Mouse (Mus musculus): ENCODE data around the gene Ciapin1. TPM values are rescaled to one million over a fixed set of nuclear protein-coding genes. Genes with fewer than 3 reads are reported as not detected.

Gene Ciapin1
- total RNA-seq, 1 experiment = 134 TPM

DNA sequence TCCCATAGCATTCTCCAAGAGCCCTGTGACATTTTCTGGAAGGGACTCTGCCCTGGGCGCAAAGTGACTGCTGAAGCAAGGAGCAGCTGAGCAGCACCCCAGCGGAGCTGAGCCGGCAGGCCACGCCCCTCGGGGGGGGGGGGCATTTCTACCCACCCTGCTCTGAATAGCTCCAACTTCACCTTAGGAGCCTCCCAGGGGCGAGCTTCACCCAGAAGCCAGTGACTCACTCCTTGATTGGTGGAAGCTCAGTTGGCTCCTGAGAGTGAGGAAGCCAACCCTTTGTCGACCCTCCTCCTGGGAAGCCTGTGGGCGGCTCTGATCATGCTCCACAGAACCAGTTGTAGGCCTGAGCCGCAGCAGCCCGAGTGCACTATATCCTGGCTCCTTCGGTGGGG lies 56.3 kb downstream of the Ciapin1 start:
- H3K36me3 ChIP-seq (ENCODE audit: control insufficient read depth, insufficient read depth, low read length, poor library complexity, severe bottlenecking) = no peaks in the 10 kb centered on the region
- no peaks in the 10 kb centered on the region for H3K9me3 ChIP-seq (ENCODE audit: control insufficient read depth, insufficient read depth, low read depth, low read length)
- peak; percentile 42 for DNase-seq (ENCODE audit: low read depth, low spot score)
- H3K27ac ChIP-seq (ENCODE audit: insufficient read depth, low read depth, low read length, poor library complexity, severe bottlenecking) = no peak overlapping the region
- H3K9ac ChIP-seq (ENCODE audit: insufficient read depth, low read depth, low read length, poor library complexity, severe bottlenecking) = no peak overlapping the region
- no peak overlapping the region for H3K4me3 ChIP-seq (ENCODE audit: insufficient read depth in 1 of 2, low read depth in 1 of 2, low read length in 2 of 2, poor library complexity in 1 of 2, severe bottlenecking in 1 of 2)
- in situ Hi-C loops (cut with MboI; ENCODE audit: low sequenced_read_pairs in 2 of 2, unreplicated experiment in 2 of 2) = no loop called here
- H3K4me1 ChIP-seq (ENCODE audit: control insufficient read depth in 2 of 2, insufficient read depth in 2 of 2, low read length in 2 of 2, poor library complexity in 1 of 2) = peaks cover 2 to 18% of the 10 kb centered on the region in 2 experiments; a peak in 3 of 4 replicates
- no peak for TF ChIP-seq MAFK (IDR thresholded peaks at IDR 0.05; ENCODE audit: insufficient read depth, low read depth, low read length)
- TF ChIP-seq HCFC1 (IDR thresholded peaks at IDR 0.05; ENCODE audit: borderline replicate concordance, insufficient read depth, low read length) = no peak
- TF ChIP-seq ZC3H11A (IDR thresholded peaks at IDR 0.05; ENCODE audit: borderline replicate concordance, low read depth, low read length) = no peak
- TF ChIP-seq ZNF384 (IDR thresholded peaks at IDR 0.05; ENCODE audit: low read depth, low read length) = no peak
- no peak for TF ChIP-seq CHD2 (IDR thresholded peaks at IDR 0.05; ENCODE audit: low read depth, low read length)

DNA sequence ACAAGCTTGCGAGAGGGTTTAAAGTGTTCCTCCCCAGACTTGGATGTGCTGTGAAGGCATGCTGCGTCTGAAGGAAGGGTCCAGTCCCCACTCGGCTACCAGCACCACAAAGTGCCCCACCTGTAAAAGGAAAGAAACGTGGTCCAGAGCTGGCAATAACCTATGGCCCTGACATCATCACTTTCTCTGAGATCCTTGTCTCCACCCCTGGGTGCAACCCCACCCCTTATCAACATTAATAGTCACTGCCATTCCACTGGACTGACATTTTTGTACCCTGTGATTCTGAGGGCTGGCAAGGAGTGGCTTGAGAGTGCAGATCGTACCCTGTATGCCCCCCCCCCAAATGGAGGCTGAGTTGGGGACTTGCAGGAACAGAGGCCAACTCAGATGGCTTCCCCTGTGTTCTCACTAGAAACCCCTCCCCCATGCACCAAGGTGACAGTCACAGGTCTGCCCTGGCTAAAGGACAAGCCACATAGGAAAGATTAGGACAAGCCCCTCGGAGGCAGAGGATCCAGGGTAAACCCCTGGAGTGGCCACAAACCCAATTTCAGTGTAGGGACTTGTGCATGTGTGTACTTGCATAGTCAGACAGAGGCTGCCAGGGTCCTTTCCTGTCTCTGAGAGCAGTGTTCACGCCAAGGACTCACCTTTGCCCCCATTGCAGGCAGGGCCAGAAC lies 56.9 kb downstream of the Ciapin1 start:
- no peak overlapping the region; a peak in 1 of 4 replicates for H3K4me3 ChIP-seq (ENCODE audit: insufficient read depth in 1 of 2, low read depth in 1 of 2, low read length in 2 of 2, poor library complexity in 1 of 2, severe bottlenecking in 1 of 2)
- no peaks in the 10 kb centered on the region for H3K9me3 ChIP-seq (ENCODE audit: control insufficient read depth, insufficient read depth, low read depth, low read length)
- in situ Hi-C loops (cut with MboI; ENCODE audit: low sequenced_read_pairs in 2 of 2, unreplicated experiment in 2 of 2) = no loop called here
- H3K9ac ChIP-seq (ENCODE audit: insufficient read depth, low read depth, low read length, poor library complexity, severe bottlenecking) = no peak overlapping the region
- TF ChIP-seq MAFK (IDR thresholded peaks at IDR 0.05; ENCODE audit: insufficient read depth, low read depth, low read length) (no peak), HCFC1 (IDR thresholded peaks at IDR 0.05; ENCODE audit: borderline replicate concordance, insufficient read depth, low read length) (no peak), ZNF384 (IDR thresholded peaks at IDR 0.05; ENCODE audit: low read depth, low read length) (no peak), CHD2 (IDR thresholded peaks at IDR 0.05; ENCODE audit: low read depth, low read length) (no peak)
- no peak overlapping the region for H3K27ac ChIP-seq (ENCODE audit: insufficient read depth, low read depth, low read length, poor library complexity, severe bottlenecking)
- no peaks in the 10 kb centered on the region for H3K36me3 ChIP-seq (ENCODE audit: control insufficient read depth, insufficient read depth, low read length, poor library complexity, severe bottlenecking)
- peaks cover 2 to 18% of the 10 kb centered on the region in 2 experiments; a peak in 3 of 4 replicates for H3K4me1 ChIP-seq (ENCODE audit: control insufficient read depth in 2 of 2, insufficient read depth in 2 of 2, low read length in 2 of 2, poor library complexity in 1 of 2)
- DNase-seq (ENCODE audit: low read depth, low spot score) = no peak

DNA sequence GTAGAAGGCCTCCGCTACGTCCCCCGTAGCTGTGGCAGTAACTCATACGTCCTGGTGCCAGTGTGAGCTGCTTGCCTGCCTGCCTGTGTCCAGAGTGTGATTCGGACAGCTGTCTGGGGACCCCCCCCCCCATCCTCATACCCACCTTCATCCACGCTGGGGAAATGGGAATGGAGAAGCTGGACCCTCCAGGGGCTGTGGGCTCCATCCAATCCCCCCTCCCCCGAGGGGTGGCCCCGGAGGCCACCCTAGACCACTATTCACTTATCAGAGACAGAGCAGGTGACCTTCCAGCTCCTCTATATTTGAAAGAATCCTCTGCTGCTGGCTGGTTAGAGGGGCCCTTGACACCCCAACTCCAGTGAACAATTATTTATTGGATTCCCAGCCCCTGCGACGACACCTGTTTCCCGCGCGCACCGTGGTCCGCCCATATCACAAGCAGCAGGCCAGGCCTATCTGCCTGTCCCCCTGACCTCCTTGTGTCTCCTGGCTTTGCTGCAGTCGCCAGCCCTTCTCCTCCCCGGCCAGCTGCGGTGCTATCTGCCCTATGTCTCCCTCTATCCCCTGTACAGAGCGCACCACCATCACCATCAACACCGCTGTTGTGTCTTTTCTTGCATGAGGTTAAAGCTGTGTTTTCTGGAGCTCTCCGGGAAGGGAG lies 57.5 kb downstream of the Ciapin1 start:
- no peak overlapping the region; a peak in 1 of 4 replicates for H3K4me3 ChIP-seq (ENCODE audit: insufficient read depth in 1 of 2, low read depth in 1 of 2, low read length in 2 of 2, poor library complexity in 1 of 2, severe bottlenecking in 1 of 2)
- H3K36me3 ChIP-seq (ENCODE audit: control insufficient read depth, insufficient read depth, low read length, poor library complexity, severe bottlenecking) = no peaks in the 10 kb centered on the region
- peaks cover 2 to 17% of the 10 kb centered on the region in 2 experiments; a peak in 3 of 4 replicates for H3K4me1 ChIP-seq (ENCODE audit: control insufficient read depth in 2 of 2, insufficient read depth in 2 of 2, low read length in 2 of 2, poor library complexity in 1 of 2)
- TF ChIP-seq ZC3H11A (IDR thresholded peaks at IDR 0.05; ENCODE audit: borderline replicate concordance, low read depth, low read length) = no peak
- no peak for TF ChIP-seq MAFK (IDR thresholded peaks at IDR 0.05; ENCODE audit: insufficient read depth, low read depth, low read length)
- TF ChIP-seq HCFC1 (IDR thresholded peaks at IDR 0.05; ENCODE audit: borderline replicate concordance, insufficient read depth, low read length) = no peak
- no peak for TF ChIP-seq CHD2 (IDR thresholded peaks at IDR 0.05; ENCODE audit: low read depth, low read length)
- TF ChIP-seq ZNF384 (IDR thresholded peaks at IDR 0.05; ENCODE audit: low read depth, low read length) = no peak
- in situ Hi-C loops (cut with MboI; ENCODE audit: low sequenced_read_pairs in 2 of 2, unreplicated experiment in 2 of 2) = no loop called here
- DNase-seq (ENCODE audit: low read depth, low spot score) = no peak
- no peaks in the 10 kb centered on the region for H3K9me3 ChIP-seq (ENCODE audit: control insufficient read depth, insufficient read depth, low read depth, low read length)
- no peak overlapping the region for H3K9ac ChIP-seq (ENCODE audit: insufficient read depth, low read depth, low read length, poor library complexity, severe bottlenecking)
- no peak overlapping the region for H3K27ac ChIP-seq (ENCODE audit: insufficient read depth, low read depth, low read length, poor library complexity, severe bottlenecking)

DNA sequence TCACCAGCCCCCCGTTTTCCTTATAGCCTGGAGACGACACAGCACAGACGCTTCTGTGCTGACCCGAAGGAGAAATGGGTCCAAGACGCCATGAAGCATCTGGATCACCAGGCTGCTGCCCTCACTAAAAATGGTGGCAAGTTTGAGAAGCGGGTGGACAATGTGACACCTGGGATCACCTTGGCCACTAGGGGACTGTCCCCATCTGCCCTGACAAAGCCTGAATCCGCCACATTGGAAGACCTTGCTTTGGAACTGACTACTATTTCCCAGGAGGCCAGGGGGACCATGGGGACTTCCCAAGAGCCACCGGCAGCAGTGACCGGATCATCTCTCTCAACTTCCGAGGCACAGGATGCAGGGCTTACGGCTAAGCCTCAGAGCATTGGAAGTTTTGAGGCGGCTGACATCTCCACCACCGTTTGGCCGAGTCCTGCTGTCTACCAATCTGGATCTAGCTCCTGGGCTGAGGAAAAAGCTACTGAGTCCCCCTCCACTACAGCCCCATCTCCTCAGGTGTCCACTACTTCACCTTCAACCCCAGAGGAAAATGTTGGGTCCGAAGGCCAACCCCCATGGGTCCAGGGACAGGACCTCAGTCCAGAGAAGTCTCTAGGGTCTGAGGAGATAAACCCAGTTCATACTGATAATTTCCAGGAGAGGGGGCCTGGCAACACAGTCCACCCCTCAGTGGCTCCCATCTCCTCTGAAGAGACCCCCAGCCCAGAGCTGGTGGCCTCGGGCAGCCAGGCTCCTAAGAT lies 58.4 kb downstream of the Ciapin1 start:
- H3K27ac ChIP-seq (ENCODE audit: insufficient read depth, low read depth, low read length, poor library complexity, severe bottlenecking) = no peak overlapping the region
- no peak overlapping the region for H3K4me3 ChIP-seq (ENCODE audit: insufficient read depth in 1 of 2, low read depth in 1 of 2, low read length in 2 of 2, poor library complexity in 1 of 2, severe bottlenecking in 1 of 2)
- no peak overlapping the region for H3K9ac ChIP-seq (ENCODE audit: insufficient read depth, low read depth, low read length, poor library complexity, severe bottlenecking)
- in situ Hi-C loops (cut with MboI; ENCODE audit: low sequenced_read_pairs in 2 of 2, unreplicated experiment in 2 of 2) = no loop called here
- no peak for DNase-seq (ENCODE audit: low read depth, low spot score)
- TF ChIP-seq ZC3H11A (IDR thresholded peaks at IDR 0.05; ENCODE audit: borderline replicate concordance, low read depth, low read length) = no peak
- peaks cover 0 to 10% of the 10 kb centered on the region in 2 experiments; a peak in 1 of 4 replicates for H3K4me1 ChIP-seq (ENCODE audit: control insufficient read depth in 2 of 2, insufficient read depth in 2 of 2, low read length in 2 of 2, poor library complexity in 1 of 2)
- H3K36me3 ChIP-seq (ENCODE audit: control insufficient read depth, insufficient read depth, low read length, poor library complexity, severe bottlenecking) = no peaks in the 10 kb centered on the region
- no peaks in the 10 kb centered on the region for H3K9me3 ChIP-seq (ENCODE audit: control insufficient read depth, insufficient read depth, low read depth, low read length)
